Mouse (Mus musculus) hindbrain, postnatal 0 days (tissue): ENCODE measurements around the gene Lrig1. TPM values are rescaled to one million over a fixed set of nuclear protein-coding genes. Genes with fewer than 3 reads are reported as not detected.

ENCODE experiments used
- ATAC-seq: fragments of 200-750 bp; cut with Nextera tagmentation; 2 replicates; pipeline ENCODE4 v1.8.0; 2017; ENCODE audit warnings: mild to moderate bottlenecking, moderate TSS enrichment, moderate library complexity
- DNase-seq: peaks from one replicate; pipeline ENCODE4 v3.0.0-alpha.2; 2015; ENCODE audit warnings: low spot score
- H3K27ac ChIP-seq: fragments of 300-500 bp; sonication (generic); 2 replicates; pipeline ENCODE4 v1.5.1; 2014; ENCODE audit warnings: mild to moderate bottlenecking
- H3K27me3 ChIP-seq: fragments of 300-500 bp; sonication (generic); 2 replicates; pipeline ENCODE4 v1.6.1; 2014; ENCODE audit warnings: low read length, mixed read lengths; ENCODE audit not compliant: insufficient read depth
- H3K36me3 ChIP-seq: fragments of 300-500 bp; sonication (generic); 2 replicates; pipeline ENCODE4 v1.6.1; 2014; ENCODE audit warnings: low read length, mixed read lengths; ENCODE audit not compliant: insufficient read depth
- H3K4me1 ChIP-seq: fragments of 300-500 bp; sonication (generic); 2 replicates; pipeline ENCODE4 v1.6.1; 2014; ENCODE audit warnings: antibody characterized with exemption, low read length, mixed read lengths; ENCODE audit not compliant: insufficient read depth
- H3K4me2 ChIP-seq: fragments of 300-500 bp; sonication (generic); 2 replicates; pipeline ENCODE4 v1.6.1; 2014; ENCODE audit warnings: low read depth, mild to moderate bottlenecking, low read length, moderate library complexity, mixed read lengths
- H3K4me3 ChIP-seq: fragments of 300-500 bp; sonication (generic); 2 replicates; pipeline ENCODE4 v1.5.1; 2014; ENCODE audit warnings: low read length
- H3K9ac ChIP-seq: fragments of 300-500 bp; sonication (generic); replicated peaks from 2 replicates; pipeline ENCODE4 v1.6.1; 2014; ENCODE audit warnings: mild to moderate bottlenecking, low read length, moderate library complexity, mixed read lengths
- H3K9me3 ChIP-seq: fragments of 300-500 bp; sonication (generic); 2 replicates; pipeline ENCODE4 v1.6.1; 2016; ENCODE audit warnings: low read length, mixed read lengths
- CTCF ChIP-seq: IDR thresholded peaks from 2 replicates; pipeline ENCODE4 v1.5.1; 2016; ENCODE audit warnings: antibody characterized with exemption, control low read depth, low read depth
- WGBS: fragments of 180-500 bp; shearing (Covaris S2); extraction: QIAGEN DNeasy Blood & Tissue Kit; methylation state at CpG from one replicate; pipeline ENCODE4 v1.1.7; 2014; 5-methylcytosine and 5-hydroxymethylcytosine counted together
- polyA plus RNA-seq: library from polyadenylated mRNA; unstranded; fragments of >200 nt; fragmentation: Nextera tagmentation; extraction: Ambion mirVana; gene quantifications from 2 replicates; pipeline ENCODE4 v1.2.1, GENCODE M21; 2015
- total RNA-seq: library from RNA; depleted of rRNA; stranded (reverse); fragments of >200 nt; gene quantifications from 2 replicates; pipeline ENCODE4 v1.2.3, GENCODE M21; 2014

Gene Lrig1
- total and polyA plus RNA-seq, 2 experiments from 2014 or later, result 23.0 to 146 TPM

DNA sequence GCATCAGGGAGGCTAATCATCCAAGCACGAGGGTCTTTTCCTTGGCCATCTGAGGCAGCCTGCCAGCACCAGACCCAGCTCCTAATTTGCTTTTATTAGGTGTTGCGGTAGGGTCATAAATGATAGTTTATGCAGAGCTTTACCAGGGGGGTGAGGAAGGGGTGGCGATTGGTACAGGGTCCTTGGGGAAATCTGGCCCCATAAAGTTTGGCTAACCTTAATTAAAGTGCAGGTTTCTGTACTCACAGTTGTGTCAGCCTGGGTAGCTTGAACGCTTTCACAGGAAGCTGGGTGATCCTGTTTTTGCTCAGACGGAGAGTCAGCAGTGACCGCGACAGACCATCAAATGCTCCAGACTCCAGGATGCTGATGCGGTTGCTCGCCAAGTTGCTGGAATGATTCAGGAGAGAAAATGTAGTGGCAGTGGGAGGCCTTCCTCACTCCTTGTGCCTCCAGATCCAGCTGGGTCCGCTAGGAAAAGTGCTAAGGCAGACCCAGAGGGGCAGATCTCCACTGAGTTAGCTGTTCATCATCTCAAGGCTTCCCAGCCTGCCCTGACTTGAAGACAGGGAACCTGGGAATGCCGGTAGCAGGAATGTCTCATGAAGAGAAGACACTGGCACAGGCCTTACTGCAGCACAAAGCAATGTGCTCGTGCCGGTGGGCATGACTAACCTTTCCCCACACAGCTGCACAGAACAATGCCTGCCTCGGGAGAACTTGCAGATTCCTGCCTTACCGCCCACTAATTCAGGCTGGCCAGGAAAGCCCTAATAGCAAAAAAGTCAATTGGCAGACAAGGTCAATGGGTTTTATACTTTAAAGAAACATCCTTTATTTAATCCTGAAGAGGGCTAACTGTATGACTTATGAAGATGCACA, 72.0 kb downstream of the Lrig1 start:
- peaks cover 9% of the 10 kb centered on the region for H3K4me1 ChIP-seq
- no peaks in the 10 kb centered on the region for H3K9me3 ChIP-seq
- H3K4me2 ChIP-seq, result no peak overlapping the region
- H3K36me3 ChIP-seq, result no peaks in the 10 kb centered on the region; the same call in 1 of the 2 replicates
- 38% methylated on average over 15 of the region's 15 CpGs for WGBS
- H3K4me3 ChIP-seq, result no peak overlapping the region
- TF ChIP-seq CTCF, result no peak
- ATAC-seq, result no peak
- peak overlapping the region; percentile 37; the same call in 1 of the 2 replicates for H3K9ac ChIP-seq
- H3K27ac ChIP-seq, result peak overlapping the region; percentile 87
- H3K27me3 ChIP-seq, result no peaks in the 10 kb centered on the region
- DNase-seq, result no peak

DNA sequence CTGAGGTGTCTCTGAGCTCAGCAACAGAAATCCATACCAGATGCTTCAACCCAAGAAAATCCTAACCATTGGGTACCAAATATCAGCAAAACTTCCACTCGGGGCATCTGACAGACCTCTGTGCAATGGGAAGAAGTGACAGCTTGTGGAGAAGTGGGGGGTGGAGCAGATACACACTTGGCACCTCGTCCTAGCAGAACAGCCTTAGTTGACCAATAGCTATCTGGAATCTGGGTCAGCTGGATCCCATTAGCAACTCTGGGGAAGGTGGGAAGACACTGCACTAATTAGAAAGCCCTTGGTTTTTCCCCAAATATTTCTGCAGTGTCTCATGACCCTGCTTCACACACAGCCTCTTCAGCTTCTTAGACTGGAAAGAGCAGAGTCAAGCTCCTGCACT, 73.2 kb downstream of the Lrig1 start:
- peaks cover 5% of the 10 kb centered on the region; the same call in 1 of the 2 replicates for H3K4me1 ChIP-seq
- 48% methylated on average over 2 of the region's 2 CpGs for whole genome bisulfite sequencing
- no peak overlapping the region for H3K4me3 ChIP-seq

DNA sequence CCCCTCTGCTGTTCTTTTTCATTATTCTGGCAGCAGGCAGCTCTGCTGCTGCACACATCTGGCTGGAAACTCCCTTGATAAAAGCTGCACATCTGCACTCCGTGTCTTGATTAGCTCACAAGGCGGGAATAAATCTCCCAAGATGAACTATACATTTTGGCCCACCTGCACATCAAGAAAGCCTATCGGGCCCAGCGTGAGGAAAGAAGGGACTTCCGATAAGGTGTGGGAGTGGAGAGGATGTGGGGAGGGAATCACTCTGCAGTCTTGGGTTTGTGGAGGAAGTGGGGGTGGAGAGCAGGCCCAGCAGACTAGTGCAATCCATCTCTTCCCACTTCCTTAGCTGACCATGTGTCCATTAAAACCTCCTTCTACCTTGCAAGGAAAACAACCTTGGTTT, 74.1 kb downstream of the Lrig1 start:
- no peaks in the 10 kb centered on the region for H3K27me3 ChIP-seq
- TF ChIP-seq CTCF, result no peak
- peaks cover 5% of the 10 kb centered on the region; the same call in 1 of the 2 replicates for H3K4me1 ChIP-seq
- H3K27ac ChIP-seq, result peak overlapping the region; percentile 87; the same call in 1 of the 2 replicates
- DNase-seq (no peak), ATAC-seq (no peak)
- WGBS, result 64% methylated on average over 5 of the region's 5 CpGs
- H3K4me3 ChIP-seq, result no peak overlapping the region
- no peaks in the 10 kb centered on the region for H3K9me3 ChIP-seq
- H3K36me3 ChIP-seq, result peaks cover 16% of the 10 kb centered on the region
- no peak overlapping the region for H3K9ac ChIP-seq
- H3K4me2 ChIP-seq, result no peak overlapping the region

More for the DNA sequence above, 73.2 kb downstream of the Lrig1 start:
- TF ChIP-seq CTCF, result no peak
- peaks cover 8% of the 10 kb centered on the region for H3K36me3 ChIP-seq
- peak overlapping the region; percentile 87 for H3K27ac ChIP-seq
- no peaks in the 10 kb centered on the region for H3K9me3 ChIP-seq
- ATAC-seq (no peak), DNase-seq (no peak)
- no peak overlapping the region; the same call in 1 of the 2 replicates for H3K9ac ChIP-seq
- H3K27me3 ChIP-seq, result no peaks in the 10 kb centered on the region
- H3K4me2 ChIP-seq, result no peak overlapping the region

DNA sequence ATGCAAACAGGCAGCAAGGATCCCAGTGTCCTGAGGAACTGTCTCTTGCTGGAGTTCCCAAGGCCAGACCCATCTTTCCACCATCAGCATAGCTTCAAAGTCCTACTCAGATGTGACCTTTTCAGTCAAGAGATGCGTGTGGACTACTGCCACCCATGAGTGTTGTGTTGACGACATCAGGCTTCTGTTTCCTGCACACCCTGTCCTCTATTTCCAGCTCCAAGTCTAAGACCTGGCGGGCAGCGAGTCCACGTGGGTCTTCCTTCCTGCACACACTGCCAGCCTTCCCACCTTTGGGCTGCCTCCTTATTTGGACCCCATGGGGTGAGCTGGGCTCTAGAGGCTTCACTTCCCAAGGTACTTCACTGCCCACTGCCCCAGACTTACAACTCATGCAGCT, 75.4 kb downstream of the Lrig1 start:
- peaks cover 5% of the 10 kb centered on the region; the same call in 1 of the 2 replicates for H3K4me1 ChIP-seq
- no peak for TF ChIP-seq CTCF
- no peak overlapping the region for H3K4me3 ChIP-seq
- ATAC-seq (no peak), DNase-seq (no peak)
- H3K9me3 ChIP-seq, result no peaks in the 10 kb centered on the region
- no peak overlapping the region for H3K4me2 ChIP-seq
- peaks cover 20% of the 10 kb centered on the region for H3K36me3 ChIP-seq
- WGBS, result 89% methylated on average over 5 of the region's 5 CpGs
- no peaks in the 10 kb centered on the region for H3K27me3 ChIP-seq
- H3K9ac ChIP-seq, result no peak overlapping the region
- no peak overlapping the region for H3K27ac ChIP-seq

DNA sequence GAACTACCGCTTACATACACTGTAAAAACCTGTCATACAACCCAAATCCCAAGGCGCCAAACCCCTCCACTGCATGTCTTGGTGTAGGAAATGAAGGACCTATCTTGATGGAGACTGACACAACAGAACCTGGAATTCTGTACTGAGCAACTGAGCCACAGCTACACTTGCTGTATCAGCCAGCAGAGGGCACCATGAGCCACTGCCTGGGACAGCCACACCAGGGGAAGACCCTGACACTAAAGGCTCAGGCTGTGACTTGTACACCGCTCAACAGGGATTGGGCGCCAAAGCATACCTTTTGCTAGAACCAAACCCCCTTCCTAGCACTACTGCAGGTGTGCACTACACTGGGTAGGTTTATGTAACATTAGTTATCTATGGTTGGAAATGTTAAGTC, 77.0 kb downstream of the Lrig1 start:
- ATAC-seq, result peak; percentile 49; the same call in 1 of the 2 replicates
- H3K36me3 ChIP-seq, result peaks cover 21% of the 10 kb centered on the region
- 79% methylated on average over 4 of the region's 4 CpGs for WGBS

DNA sequence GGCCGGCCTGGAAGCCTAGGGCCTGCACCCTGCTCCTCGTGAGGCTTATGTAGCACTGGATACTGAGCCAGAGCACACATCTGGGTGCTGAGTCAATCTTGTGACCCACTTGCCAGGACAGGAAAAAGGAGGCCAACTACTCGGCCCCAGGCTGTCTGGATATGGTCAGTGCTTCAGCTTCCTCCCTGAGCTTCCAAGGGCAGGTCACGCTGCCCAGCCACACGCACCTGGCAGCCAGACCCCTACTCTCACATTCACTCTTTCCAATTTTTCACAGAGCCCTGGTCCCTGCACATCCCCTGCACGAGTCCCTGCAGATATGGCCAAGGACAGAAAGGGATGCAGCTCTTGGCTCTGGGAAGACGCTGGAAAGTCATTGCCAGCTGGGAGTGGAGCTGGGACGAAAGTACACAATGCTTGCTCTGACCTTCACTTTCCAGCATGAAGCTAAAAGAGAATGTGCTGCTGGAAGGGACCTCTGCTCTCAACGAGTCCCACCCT, 79.1 kb downstream of the Lrig1 start:
- Histone ChIP-seq H3K9ac (no peak overlapping the region), H3K4me1 (no peaks in the 10 kb centered on the region), H3K4me2 (no peak overlapping the region), H3K36me3 (peaks cover 40% of the 10 kb centered on the region), H3K4me3 (no peak overlapping the region), H3K27me3 (no peaks in the 10 kb centered on the region), H3K27ac (peak overlapping the region; percentile 34; the same call in 1 of the 2 replicates), H3K9me3 (no peaks in the 10 kb centered on the region)
- no peak for ATAC-seq
- TF ChIP-seq CTCF, result no peak
- no peak for DNase-seq
- 72% methylated on average over 9 of the region's 9 CpGs for WGBS

More for the DNA sequence above, 77.0 kb downstream of the Lrig1 start:
- peaks cover under 1% of the 10 kb centered on the region; the same call in 1 of the 2 replicates for H3K4me1 ChIP-seq
- TF ChIP-seq CTCF, result peak; percentile 92
- no peak overlapping the region for H3K9ac ChIP-seq
- no peak overlapping the region for H3K4me3 ChIP-seq
- no peaks in the 10 kb centered on the region for H3K9me3 ChIP-seq
- H3K27ac ChIP-seq, result no peak overlapping the region
- peak; percentile 78 for DNase-seq
- H3K4me2 ChIP-seq, result no peak overlapping the region
- no peaks in the 10 kb centered on the region for H3K27me3 ChIP-seq
